Mouse (Mus musculus) lung, embryonic 14.5 days (tissue): ENCODE measurements at regions not wholly inside any gene's neighbourhood (a gene's known extent, or its start where the extent isn't known, plus 50 kb on each side); places are given as distances from the start of the nearest gene placed in this dataset.

Experiments
- ATAC-seq: fragments of 200-750 bp; cut with Nextera tagmentation; 2 replicates; pipeline ENCODE4 v1.8.0; 2017; ENCODE audit warnings: mild to moderate bottlenecking, moderate TSS enrichment, moderate library complexity; ENCODE audit not compliant: insufficient read depth
- DNase-seq: peaks from one replicate; pipeline ENCODE4 v3.0.0-alpha.2; 2015
- H3K27ac ChIP-seq: fragments of 300-500 bp; sonication (generic); 2 replicates; pipeline ENCODE4 v1.5.1; 2014; ENCODE audit warnings: low read depth, mild to moderate bottlenecking, moderate library complexity
- H3K27me3 ChIP-seq: fragments of 300-500 bp; sonication (generic); 2 replicates; pipeline ENCODE4 v1.6.1; 2014; ENCODE audit warnings: low read length, control low read depth; ENCODE audit not compliant: insufficient read depth
- H3K36me3 ChIP-seq: fragments of 300-500 bp; sonication (generic); 2 replicates; pipeline ENCODE4 v1.6.1; 2014; ENCODE audit warnings: control low read depth; ENCODE audit not compliant: insufficient read depth
- H3K4me1 ChIP-seq: fragments of 300-500 bp; sonication (generic); 2 replicates; pipeline ENCODE4 v1.6.1; 2014; ENCODE audit warnings: antibody characterized with exemption, control low read depth; ENCODE audit not compliant: insufficient read depth
- H3K4me2 ChIP-seq: fragments of 300-500 bp; sonication (generic); 2 replicates; pipeline ENCODE4 v1.6.1; 2014; ENCODE audit warnings: mild to moderate bottlenecking
- H3K4me3 ChIP-seq: fragments of 300-500 bp; sonication (generic); 2 replicates; pipeline ENCODE4 v1.5.1; 2014; ENCODE audit warnings: low read depth, low read length
- H3K9ac ChIP-seq: fragments of 300-500 bp; sonication (generic); 2 replicates; pipeline ENCODE4 v1.6.1; 2014
- H3K9me3 ChIP-seq: fragments of 300-500 bp; sonication (generic); 2 replicates; pipeline ENCODE4 v1.6.1; 2016; ENCODE audit warnings: low read depth, low read length, control low read depth
- CTCF ChIP-seq: IDR thresholded peaks from 2 replicates; pipeline ENCODE4 v1.5.1; 2016; ENCODE audit warnings: antibody characterized with exemption, low read depth
- WGBS: fragments of 180-500 bp; shearing (Covaris S2); extraction: QIAGEN DNeasy Blood & Tissue Kit; methylation state at CpG from one replicate; pipeline ENCODE4 v1.1.7; 2014; 5-methylcytosine and 5-hydroxymethylcytosine counted together

DNA sequence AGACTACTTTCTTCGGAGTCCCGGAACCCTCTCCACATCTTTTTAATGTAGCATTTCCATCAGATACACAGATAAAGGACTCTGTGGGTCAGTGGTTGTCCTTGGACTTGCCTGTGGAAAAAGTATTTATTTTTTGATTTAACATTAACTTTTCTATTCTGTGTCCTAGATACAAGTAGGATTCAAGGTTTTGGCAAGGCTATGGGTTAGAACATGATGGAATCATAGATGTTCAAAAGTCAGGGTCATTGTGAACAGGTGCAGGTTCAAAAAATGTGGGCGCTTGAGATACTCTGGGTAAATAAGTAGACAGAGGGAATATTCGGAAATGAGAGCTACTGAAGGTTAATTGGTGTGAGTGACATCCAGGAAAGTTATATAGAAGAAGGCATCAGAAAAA, 347.7 kb downstream of the Cypt12 start:
- TF ChIP-seq CTCF, result no peak
- Histone ChIP-seq H3K4me1 (no peaks in the 10 kb centered on the region), H3K9me3 (no peaks in the 10 kb centered on the region), H3K4me3 (no peak overlapping the region), H3K9ac (no peak overlapping the region), H3K36me3 (no peaks in the 10 kb centered on the region), H3K27ac (no peak overlapping the region), H3K27me3 (no peaks in the 10 kb centered on the region), H3K4me2 (no peak overlapping the region)
- WGBS, result 83% methylated on average over 4 of the region's 4 CpGs
- DNase-seq (no peak), ATAC-seq (no peak)

DNA sequence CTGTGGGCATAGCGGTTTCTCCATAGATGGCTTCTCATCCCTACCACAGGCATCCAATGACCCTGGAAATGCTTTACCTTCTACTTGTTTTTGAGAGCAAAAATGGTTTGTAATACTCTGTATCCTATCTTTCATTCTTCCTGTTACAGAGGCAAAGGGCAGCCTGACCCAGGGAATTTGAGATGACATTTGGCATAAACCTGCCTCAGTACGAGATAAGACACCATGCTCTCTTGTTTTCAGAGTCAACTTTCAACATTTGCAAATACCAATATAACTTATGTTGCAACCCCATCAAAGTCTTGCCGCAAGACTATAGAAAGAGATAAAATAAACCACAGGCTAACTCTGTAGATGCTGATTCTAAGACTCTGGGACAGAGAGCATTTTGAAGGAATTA, 350.5 kb downstream of the Cypt12 start:
- TF ChIP-seq CTCF, result no peak
- Histone ChIP-seq H3K27me3 (no peaks in the 10 kb centered on the region), H3K4me3 (no peak overlapping the region), H3K27ac (no peak overlapping the region), H3K36me3 (no peaks in the 10 kb centered on the region), H3K4me1 (no peaks in the 10 kb centered on the region), H3K9me3 (no peaks in the 10 kb centered on the region), H3K9ac (no peak overlapping the region), H3K4me2 (no peak overlapping the region)
- ATAC-seq (no peak), DNase-seq (no peak)
- 86% methylated on average over 3 of the region's 3 CpGs for WGBS

DNA sequence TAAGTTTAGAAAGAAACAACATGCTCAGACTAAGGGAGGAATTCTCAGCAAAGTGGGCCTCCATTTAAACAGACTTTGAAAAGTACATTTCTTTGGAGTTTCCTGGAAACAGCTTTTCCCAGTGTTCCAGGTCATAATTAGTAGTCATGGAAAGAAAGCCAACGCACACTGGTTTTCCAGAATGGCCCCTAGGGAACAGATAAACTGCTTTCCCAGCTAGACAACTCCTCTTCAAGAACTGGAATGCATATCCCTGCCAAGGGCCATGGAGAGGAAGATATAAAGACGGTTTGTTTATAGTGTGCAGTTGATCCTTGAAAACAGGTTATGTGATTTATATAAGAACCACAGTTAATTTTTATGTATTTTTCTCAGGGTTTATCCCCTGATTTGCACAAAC, 351.3 kb downstream of the Cypt12 start:
- no peak for TF ChIP-seq CTCF
- Histone ChIP-seq H3K9me3 (no peaks in the 10 kb centered on the region), H3K4me3 (no peak overlapping the region), H3K4me2 (no peak overlapping the region), H3K27ac (no peak overlapping the region), H3K27me3 (no peaks in the 10 kb centered on the region), H3K36me3 (no peaks in the 10 kb centered on the region), H3K9ac (no peak overlapping the region), H3K4me1 (no peaks in the 10 kb centered on the region)
- DNase-seq (peak; percentile 27), ATAC-seq (no peak)
- 48% methylated on average over 2 of the region's 2 CpGs for WGBS

DNA sequence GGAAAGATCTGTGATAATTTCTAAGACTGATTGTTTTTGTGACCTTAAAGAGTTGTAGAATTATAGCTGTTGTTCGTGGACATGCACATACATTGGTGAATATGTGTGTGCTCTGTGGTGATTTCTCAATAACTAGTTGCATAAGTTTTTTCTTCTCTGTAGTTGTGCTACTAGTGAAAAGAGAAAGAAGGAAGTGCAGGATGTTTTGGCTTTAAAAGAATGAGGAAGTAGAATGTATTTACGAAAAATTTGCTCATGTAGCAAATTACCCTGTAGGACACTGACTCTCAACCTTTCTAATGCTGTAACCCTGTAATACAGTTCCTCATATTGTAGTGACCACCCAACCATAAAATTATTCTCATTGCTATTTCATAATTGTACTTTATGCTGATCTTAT, 371.2 kb downstream of the Cypt12 start:
- no peak for TF ChIP-seq CTCF
- 85% methylated on average over 2 of the region's 2 CpGs for whole genome bisulfite sequencing
- H3K36me3 ChIP-seq, result no peaks in the 10 kb centered on the region
- H3K27ac ChIP-seq, result no peak overlapping the region
- no peaks in the 10 kb centered on the region for H3K4me1 ChIP-seq
- no peak overlapping the region for H3K9ac ChIP-seq
- no peaks in the 10 kb centered on the region for H3K9me3 ChIP-seq
- ATAC-seq, result no peak
- H3K4me3 ChIP-seq, result no peak overlapping the region
- H3K27me3 ChIP-seq, result no peaks in the 10 kb centered on the region
- H3K4me2 ChIP-seq, result no peak overlapping the region
- DNase-seq, result no peak

DNA sequence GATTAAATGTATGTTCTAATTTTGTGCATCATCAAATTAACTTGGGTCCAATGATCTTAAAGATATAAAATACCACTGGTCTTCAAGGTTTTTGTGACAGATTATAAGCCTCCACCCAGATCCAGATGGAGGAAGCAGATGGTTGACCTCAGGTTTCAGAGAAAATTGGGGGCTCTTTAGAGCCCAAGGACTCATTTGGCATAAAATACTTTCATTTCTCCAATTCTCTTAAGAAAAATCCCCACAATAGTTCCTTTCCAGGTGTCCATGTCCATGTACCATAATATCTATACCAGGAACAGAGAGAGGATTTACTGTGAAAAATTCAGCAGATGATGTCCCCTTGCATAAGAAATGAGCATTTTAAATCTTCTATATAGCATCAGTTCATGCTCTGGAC, 385.0 kb downstream of the Cypt12 start:
- no peaks in the 10 kb centered on the region for H3K27me3 ChIP-seq
- no peaks in the 10 kb centered on the region for H3K36me3 ChIP-seq
- no peak for TF ChIP-seq CTCF
- no peaks in the 10 kb centered on the region for H3K9me3 ChIP-seq
- H3K4me2 ChIP-seq, result no peak overlapping the region
- ATAC-seq (no peak), DNase-seq (no peak)
- no peak overlapping the region for H3K27ac ChIP-seq
- H3K4me3 ChIP-seq, result no peak overlapping the region
- no peak overlapping the region for H3K9ac ChIP-seq
- no peaks in the 10 kb centered on the region for H3K4me1 ChIP-seq

DNA sequence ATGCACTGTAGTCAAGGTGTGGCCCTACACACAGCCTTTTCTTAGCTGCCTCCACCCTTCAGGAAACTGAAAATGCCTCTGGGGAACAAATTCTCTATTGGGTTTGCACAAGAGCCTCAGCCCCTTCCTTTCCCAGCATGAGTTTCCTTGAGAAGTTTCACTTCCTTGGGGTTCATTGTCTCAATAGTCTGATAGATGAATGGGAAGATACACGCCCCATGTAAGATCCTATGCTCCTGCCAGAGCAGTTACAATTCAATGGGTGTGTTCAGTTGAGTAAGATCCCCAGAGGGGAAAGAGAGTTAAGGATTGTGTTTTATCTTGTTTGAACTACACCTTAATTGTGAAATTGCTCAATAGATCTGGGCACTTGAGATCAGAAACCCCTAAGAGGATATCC, 391.0 kb downstream of the Cypt12 start:
- H3K4me1 ChIP-seq, result no peaks in the 10 kb centered on the region
- H3K27me3 ChIP-seq, result no peaks in the 10 kb centered on the region
- H3K4me3 ChIP-seq, result no peak overlapping the region
- ATAC-seq, result no peak
- no peak overlapping the region for H3K27ac ChIP-seq
- DNase-seq, result no peak
- H3K4me2 ChIP-seq, result no peak overlapping the region
- no peak for TF ChIP-seq CTCF
- no peak overlapping the region for H3K9ac ChIP-seq
- no peaks in the 10 kb centered on the region for H3K36me3 ChIP-seq
- whole genome bisulfite sequencing, result 80% methylated on average over 1 of the region's 1 CpGs
- H3K9me3 ChIP-seq, result no peaks in the 10 kb centered on the region

DNA sequence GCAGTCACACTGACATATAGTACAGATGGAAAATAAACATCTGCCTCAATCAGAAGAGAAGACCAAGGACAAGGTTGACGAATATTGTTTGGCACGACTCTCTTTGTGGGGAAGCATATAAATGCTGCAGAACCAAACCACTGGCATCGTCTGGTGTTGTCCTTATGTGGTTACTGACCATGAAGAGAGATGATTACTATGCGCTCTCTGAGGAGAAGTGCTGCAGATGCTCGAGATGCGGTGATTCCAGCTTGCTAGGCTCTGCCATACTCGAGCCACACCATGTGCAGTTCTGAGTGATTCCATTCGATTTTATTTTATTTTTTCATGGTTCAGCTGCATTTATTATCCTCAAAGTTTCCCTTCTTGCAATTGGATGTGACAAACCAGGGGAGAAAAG, 393.5 kb downstream of the Cypt12 start:
- WGBS, result 66% methylated on average over 8 of the region's 8 CpGs
- Histone ChIP-seq H3K4me1 (no peaks in the 10 kb centered on the region), H3K4me3 (no peak overlapping the region), H3K9me3 (no peaks in the 10 kb centered on the region), H3K4me2 (no peak overlapping the region), H3K27me3 (no peaks in the 10 kb centered on the region), H3K36me3 (no peaks in the 10 kb centered on the region), H3K9ac (no peak overlapping the region), H3K27ac (no peak overlapping the region)
- no peak for ATAC-seq
- no peak for TF ChIP-seq CTCF
- DNase-seq, result no peak
